Mouse (Mus musculus): ENCODE measurements around the gene Secisbp2.
"Not testable (repeated sequence)": the region's sequence is repeated elsewhere in the genome, so short reads cannot be mapped to it uniquely, and the experiment has no call there.

Gene Secisbp2

GRCm38 (mm10) chr13:51651408-51652064, at the start of gene Secisbp2:
Gene Secisbp2 (plus strand): TSS chr13:51651697.
- peak; percentile 91 for DNase-seq (ENCODE audit: low spot score)

GRCm38 (mm10) chr13:51602764-51603163, 48.7 kb upstream of the Secisbp2 start:
- no peak for DNase-seq (ENCODE audit: low spot score)

- no peak for DNase-seq (ENCODE audit: low spot score)
These were observed 48.1 kb upstream of the Secisbp2 start for GRCm38 (mm10) chr13:51603221-51603893.

GRCm38 (mm10) chr13:51603894-51604244, 47.6 kb upstream of the Secisbp2 start:
- no peak for DNase-seq (ENCODE audit: low spot score)

- no peak for DNase-seq (ENCODE audit: low spot score)
These were observed 42.3 kb upstream of the Secisbp2 start for GRCm38 (mm10) chr13:51609231-51609630.

GRCm38 (mm10) chr13:51611060-51611459, 40.4 kb upstream of the Secisbp2 start:
- DNase-seq (ENCODE audit: low spot score) = no peak

GRCm38 (mm10) chr13:51611500-51611899, 40.0 kb upstream of the Secisbp2 start:
- no peak for DNase-seq (ENCODE audit: low spot score)

- peak; percentile 7 for DNase-seq (ENCODE audit: low spot score)
These were observed 35.7 kb upstream of the Secisbp2 start for GRCm38 (mm10) chr13:51615815-51616214.

- no peak for DNase-seq (ENCODE audit: low spot score)
These were observed 35.0 kb upstream of the Secisbp2 start for GRCm38 (mm10) chr13:51616417-51617044.

GRCm38 (mm10) chr13:51617306-51617705, 34.2 kb upstream of the Secisbp2 start:
- no peak for DNase-seq (ENCODE audit: low spot score)

GRCm38 (mm10) chr13:51617861-51618260, 33.6 kb upstream of the Secisbp2 start:
- DNase-seq (ENCODE audit: low spot score) = peak; percentile 27

GRCm38 (mm10) chr13:51618602-51619001, 32.9 kb upstream of the Secisbp2 start:
- no peak for DNase-seq (ENCODE audit: low spot score)

- no peak for DNase-seq (ENCODE audit: low spot score)
These were observed 28.9 kb upstream of the Secisbp2 start for GRCm38 (mm10) chr13:51622626-51623025.

GRCm38 (mm10) chr13:51623678-51624077, 27.8 kb upstream of the Secisbp2 start:
- DNase-seq (ENCODE audit: low spot score) = no peak

GRCm38 (mm10) chr13:51628273-51628848, 23.1 kb upstream of the Secisbp2 start:
- DNase-seq (ENCODE audit: low spot score) = no peak

GRCm38 (mm10) chr13:51631354-51631992, 20.0 kb upstream of the Secisbp2 start:
- no peak for DNase-seq (ENCODE audit: low spot score)

- no peak for DNase-seq (ENCODE audit: low spot score)
These were observed 18.8 kb upstream of the Secisbp2 start for GRCm38 (mm10) chr13:51632560-51633218.

GRCm38 (mm10) chr13:51635384-51635783, 16.1 kb upstream of the Secisbp2 start:
- DNase-seq (ENCODE audit: low spot score) = not testable (repeated sequence)

- no peak for DNase-seq (ENCODE audit: low spot score)
These were observed 12.5 kb upstream of the Secisbp2 start for GRCm38 (mm10) chr13:51638958-51639357.

GRCm38 (mm10) chr13:51641424-51641823, 10.1 kb upstream of the Secisbp2 start:
- no peak for DNase-seq (ENCODE audit: low spot score)

- no peak for DNase-seq (ENCODE audit: low spot score)
These were observed 9.2 kb upstream of the Secisbp2 start for GRCm38 (mm10) chr13:51642171-51642778.
